Mouse (Mus musculus): ENCODE data around the gene Tle1. TPM values are rescaled to one million over a fixed set of nuclear protein-coding genes. Genes with fewer than 3 reads are reported as not detected.
A peak's percentile ranks its signal among the peaks of the same experiment; 100 is the strongest.

Tle1 gene
- polyA plus RNA-seq, 1 experiment from 2014 or later, result 28.3 TPM

- no peak for ATAC-seq (ENCODE audit: low read depth)
- H3K36me3 ChIP-seq (ENCODE audit: control insufficient read depth, insufficient read depth, low read length), result peaks cover 47% of the 10 kb centered on the region
- no peak for DNase-seq (ENCODE audit: low spot score)
Observed at GRCm38 (mm10) chr4:72157931-72158371, 42.8 kb downstream of the Tle1 start.

GRCm38 (mm10) chr4:72150460-72151131 is 50.1 kb downstream of the Tle1 start:
- Histone ChIP-seq H3K27me3 (replicated peaks; ENCODE audit: control insufficient read depth, insufficient read depth, low read length) (no peaks in the 10 kb centered on the region), H3K9ac (ENCODE audit: low read depth, low read length) (no peak overlapping the region), H3K4me1 (ENCODE audit: control insufficient read depth, insufficient read depth, low read length) (no peaks in the 10 kb centered on the region), H3K9me3 (ENCODE audit: control insufficient read depth, low read length) (no peaks in the 10 kb centered on the region), H3K4me2 (ENCODE audit: low read depth, low read length) (no peak overlapping the region), H3K4me3 (ENCODE audit: low read depth, low read length) (no peak overlapping the region), H3K27ac (replicated peaks; ENCODE audit: low read depth, low read length) (no peak overlapping the region), H3K36me3 (ENCODE audit: control insufficient read depth, insufficient read depth, low read length) (peaks cover 7% of the 10 kb centered on the region; the same call in 1 of the 2 replicates)
- 49% methylated on average over 4 of the region's 4 CpGs for WGBS
- peak; percentile 64; the same call in 1 of the 2 replicates for ATAC-seq (ENCODE audit: low read depth)
- peak; percentile 70 for DNase-seq (ENCODE audit: low spot score)

More at GRCm38 (mm10) chr4:72157931-72158371, 42.8 kb downstream of the Tle1 start:
- Histone ChIP-seq H3K27ac (replicated peaks; ENCODE audit: low read depth, low read length) (no peak overlapping the region), H3K9ac (ENCODE audit: low read depth, low read length) (no peak overlapping the region), H3K4me1 (ENCODE audit: control insufficient read depth, insufficient read depth, low read length) (no peaks in the 10 kb centered on the region), H3K9me3 (ENCODE audit: control insufficient read depth, low read length) (no peaks in the 10 kb centered on the region), H3K4me3 (ENCODE audit: low read depth, low read length) (no peak overlapping the region), H3K27me3 (replicated peaks; ENCODE audit: control insufficient read depth, insufficient read depth, low read length) (no peaks in the 10 kb centered on the region), H3K4me2 (ENCODE audit: low read depth, low read length) (no peak overlapping the region)
- WGBS, result 67% methylated on average over 10 of the region's 10 CpGs

GRCm38 (mm10) chr4:72146003-72146402 is 54.7 kb downstream of the Tle1 start:
- Histone ChIP-seq H3K9ac (ENCODE audit: low read depth, low read length) (no peak overlapping the region), H3K9me3 (ENCODE audit: control insufficient read depth, low read length) (no peaks in the 10 kb centered on the region), H3K27me3 (replicated peaks; ENCODE audit: control insufficient read depth, insufficient read depth, low read length) (no peaks in the 10 kb centered on the region), H3K36me3 (ENCODE audit: control insufficient read depth, insufficient read depth, low read length) (peaks cover 6% of the 10 kb centered on the region), H3K27ac (replicated peaks; ENCODE audit: low read depth, low read length) (no peak overlapping the region), H3K4me2 (ENCODE audit: low read depth, low read length) (no peak overlapping the region), H3K4me1 (ENCODE audit: control insufficient read depth, insufficient read depth, low read length) (no peaks in the 10 kb centered on the region), H3K4me3 (ENCODE audit: low read depth, low read length) (no peak overlapping the region)
- 0 out of 2 replicates have a peak, but pooled peaks have one; percentile 28 for ATAC-seq (ENCODE audit: low read depth)
- no peak for DNase-seq (ENCODE audit: low spot score)
- WGBS, result 47% methylated on average over 2 of the region's 2 CpGs

- Histone ChIP-seq H3K4me1 (ENCODE audit: control insufficient read depth, insufficient read depth, low read length) (no peaks in the 10 kb centered on the region), H3K9me3 (ENCODE audit: control insufficient read depth, low read length) (no peaks in the 10 kb centered on the region), H3K36me3 (ENCODE audit: control insufficient read depth, insufficient read depth, low read length) (peaks cover 20% of the 10 kb centered on the region), H3K4me3 (ENCODE audit: low read depth, low read length) (no peak overlapping the region), H3K9ac (ENCODE audit: low read depth, low read length) (no peak overlapping the region), H3K27me3 (replicated peaks; ENCODE audit: control insufficient read depth, insufficient read depth, low read length) (no peaks in the 10 kb centered on the region), H3K4me2 (ENCODE audit: low read depth, low read length) (no peak overlapping the region), H3K27ac (replicated peaks; ENCODE audit: low read depth, low read length) (no peak overlapping the region)
- ATAC-seq (ENCODE audit: low read depth), result no peak
- WGBS, result 70% methylated on average over 2 of the region's 2 CpGs
- DNase-seq (ENCODE audit: low spot score), result peak; percentile 36
Observed at GRCm38 (mm10) chr4:72144541-72144940, 56.2 kb downstream of the Tle1 start.

GRCm38 (mm10) chr4:72140706-72141105 is 60.0 kb downstream of the Tle1 start:
- Histone ChIP-seq H3K4me2 (ENCODE audit: low read depth, low read length) (no peak overlapping the region), H3K9ac (ENCODE audit: low read depth, low read length) (no peak overlapping the region), H3K27me3 (replicated peaks; ENCODE audit: control insufficient read depth, insufficient read depth, low read length) (no peaks in the 10 kb centered on the region), H3K36me3 (ENCODE audit: control insufficient read depth, insufficient read depth, low read length) (peaks cover 50% of the 10 kb centered on the region), H3K27ac (replicated peaks; ENCODE audit: low read depth, low read length) (no peak overlapping the region), H3K9me3 (ENCODE audit: control insufficient read depth, low read length) (no peaks in the 10 kb centered on the region), H3K4me1 (ENCODE audit: control insufficient read depth, insufficient read depth, low read length) (no peaks in the 10 kb centered on the region), H3K4me3 (ENCODE audit: low read depth, low read length) (no peak overlapping the region)
- DNase-seq (ENCODE audit: low spot score) (no peak), ATAC-seq (ENCODE audit: low read depth) (no peak)
- WGBS, result 84% methylated on average over 3 of the region's 3 CpGs

- no peaks in the 10 kb centered on the region for H3K4me1 ChIP-seq (ENCODE audit: control insufficient read depth, insufficient read depth, low read length)
- H3K4me3 ChIP-seq (ENCODE audit: low read depth, low read length), result no peak overlapping the region
- no peaks in the 10 kb centered on the region for H3K27me3 ChIP-seq (replicated peaks; ENCODE audit: control insufficient read depth, insufficient read depth, low read length)
- WGBS, result 86% methylated on average over 11 of the region's 11 CpGs
- ATAC-seq (ENCODE audit: low read depth) (peak; percentile 37; the same call in 1 of the 2 replicates), DNase-seq (ENCODE audit: low spot score) (peak; percentile 25)
- no peaks in the 10 kb centered on the region for H3K9me3 ChIP-seq (ENCODE audit: control insufficient read depth, low read length)
- H3K4me2 ChIP-seq (ENCODE audit: low read depth, low read length), result no peak overlapping the region
- no peak overlapping the region for H3K9ac ChIP-seq (ENCODE audit: low read depth, low read length)
- peaks cover 57% of the 10 kb centered on the region for H3K36me3 ChIP-seq (ENCODE audit: control insufficient read depth, insufficient read depth, low read length)
- no peak overlapping the region for H3K27ac ChIP-seq (replicated peaks; ENCODE audit: low read depth, low read length)
Observed at GRCm38 (mm10) chr4:72139475-72140120, 61.1 kb downstream of the Tle1 start.

- H3K9ac ChIP-seq (ENCODE audit: low read depth, low read length), result no peak overlapping the region
- DNase-seq (ENCODE audit: low spot score), result no peak
- 88% methylated on average over 9 of the region's 11 CpGs for WGBS
Observed at GRCm38 (mm10) chr4:72138264-72139080, 62.2 kb downstream of the Tle1 start.

GRCm38 (mm10) chr4:72132646-72133045 is 68.1 kb downstream of the Tle1 start:
- H3K9ac ChIP-seq (ENCODE audit: low read depth, low read length), result no peak overlapping the region
- no peaks in the 10 kb centered on the region for H3K9me3 ChIP-seq (ENCODE audit: control insufficient read depth, low read length)
- ATAC-seq (ENCODE audit: low read depth) (no peak), DNase-seq (ENCODE audit: low spot score) (no peak)
- no peaks in the 10 kb centered on the region for H3K4me1 ChIP-seq (ENCODE audit: control insufficient read depth, insufficient read depth, low read length)
- H3K4me2 ChIP-seq (ENCODE audit: low read depth, low read length), result no peak overlapping the region
- no peak overlapping the region for H3K27ac ChIP-seq (replicated peaks; ENCODE audit: low read depth, low read length)
- no peaks in the 10 kb centered on the region for H3K27me3 ChIP-seq (replicated peaks; ENCODE audit: control insufficient read depth, insufficient read depth, low read length)
- no peak overlapping the region for H3K4me3 ChIP-seq (ENCODE audit: low read depth, low read length)
- peaks cover 50% of the 10 kb centered on the region for H3K36me3 ChIP-seq (ENCODE audit: control insufficient read depth, insufficient read depth, low read length)
- 75% methylated on average over 3 of the region's 3 CpGs for WGBS

More at GRCm38 (mm10) chr4:72138264-72139080, 62.2 kb downstream of the Tle1 start:
- no peaks in the 10 kb centered on the region for H3K9me3 ChIP-seq (ENCODE audit: control insufficient read depth, low read length)
- H3K36me3 ChIP-seq (ENCODE audit: control insufficient read depth, insufficient read depth, low read length), result peaks cover 64% of the 10 kb centered on the region
- no peak overlapping the region for H3K4me3 ChIP-seq (ENCODE audit: low read depth, low read length)
- no peak; the same call in 1 of the 2 replicates for ATAC-seq (ENCODE audit: low read depth)
- no peak overlapping the region for H3K27ac ChIP-seq (replicated peaks; ENCODE audit: low read depth, low read length)
- H3K4me2 ChIP-seq (ENCODE audit: low read depth, low read length), result no peak overlapping the region
- H3K4me1 ChIP-seq (ENCODE audit: control insufficient read depth, insufficient read depth, low read length), result no peaks in the 10 kb centered on the region
- no peaks in the 10 kb centered on the region for H3K27me3 ChIP-seq (replicated peaks; ENCODE audit: control insufficient read depth, insufficient read depth, low read length)
